Mouse (Mus musculus): ENCODE measurements at regions not wholly inside any gene's neighbourhood (a gene's known extent, or its start where the extent isn't known, plus 50 kb on each side); places are given as distances from the start of the nearest gene placed in this dataset.

DNA sequence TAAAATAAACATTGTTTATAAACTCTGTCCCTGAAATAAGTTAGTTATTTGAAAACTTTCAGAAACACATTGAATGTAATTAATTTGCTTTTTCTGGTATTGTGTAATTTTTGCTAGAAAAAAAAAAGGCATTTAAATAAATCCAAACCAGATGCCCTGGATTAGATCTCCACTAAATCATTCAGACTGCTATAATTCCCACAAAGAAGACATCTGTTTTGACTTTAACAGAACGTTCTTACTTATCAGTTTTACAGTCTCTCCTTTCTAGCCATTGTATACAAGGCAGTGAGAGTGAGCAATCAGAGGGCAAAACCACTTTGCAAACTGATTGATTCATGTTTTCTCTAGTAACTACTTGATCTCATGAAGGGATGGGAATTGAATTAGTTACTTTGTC is 478.8 kb downstream of the Slitrk6 start:
- DNase-seq (ENCODE audit: low spot score) = no peak

DNA sequence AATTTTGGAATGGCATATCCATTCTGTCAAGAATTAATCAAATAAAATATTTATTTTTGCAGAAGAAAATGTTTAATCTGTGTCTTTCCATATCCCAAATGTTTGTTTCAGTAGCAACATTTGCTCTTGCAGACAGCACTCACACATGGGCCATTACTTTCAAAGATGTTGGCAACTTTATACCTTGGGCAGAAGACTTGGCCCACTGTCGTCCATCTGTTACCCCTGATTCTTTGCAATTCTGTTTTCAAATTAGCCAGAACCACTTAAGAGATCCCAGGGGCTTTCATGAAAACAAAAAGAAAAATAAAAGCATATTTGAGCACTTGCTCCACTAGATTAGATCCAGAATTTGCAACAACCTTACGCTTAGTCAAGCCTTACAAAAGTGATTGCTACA is 483.7 kb downstream of the Slitrk6 start:
- no peak for DNase-seq (ENCODE audit: low spot score)

DNA sequence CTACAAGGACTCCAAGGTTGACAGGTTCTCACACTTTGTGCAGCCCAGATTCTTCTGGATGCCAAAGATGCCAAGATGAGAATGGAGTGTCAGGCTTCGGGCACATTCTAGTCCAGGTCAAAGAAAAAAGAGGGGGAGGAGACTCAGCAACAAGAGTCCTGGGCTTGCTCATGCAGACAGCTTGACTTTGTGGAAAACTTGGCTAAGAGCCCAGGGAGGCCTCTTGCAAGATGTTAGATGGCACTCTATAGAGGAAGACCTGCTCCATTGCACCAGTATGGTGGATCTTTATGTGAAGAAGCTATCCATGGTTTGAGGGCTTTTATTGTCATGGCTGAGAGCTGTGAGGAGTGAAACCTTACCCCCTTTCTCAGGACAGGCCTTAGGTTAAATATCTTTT is 510.5 kb downstream of the Slitrk6 start:
- DNase-seq (ENCODE audit: low spot score) = no peak

DNA sequence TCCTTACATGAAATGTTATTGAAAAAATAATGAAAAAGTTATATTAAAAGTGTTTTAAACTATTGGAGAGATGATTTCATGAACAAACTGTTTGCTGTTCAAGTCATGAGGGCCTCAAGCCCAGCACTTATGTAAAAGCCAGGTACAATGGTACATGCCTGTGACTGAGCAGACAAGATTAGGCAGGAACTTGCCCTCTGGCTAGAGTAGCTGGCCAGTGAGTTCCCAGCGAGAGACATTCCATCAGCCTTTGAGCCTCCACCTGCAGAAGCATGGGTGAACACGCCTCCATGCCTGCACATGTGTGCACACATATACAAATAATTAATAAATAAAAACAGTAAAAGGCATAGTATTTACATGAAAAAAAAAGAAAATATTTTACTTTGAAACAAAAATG is 511.4 kb downstream of the Slitrk6 start:
- no peak for DNase-seq (ENCODE audit: low spot score)

DNA sequence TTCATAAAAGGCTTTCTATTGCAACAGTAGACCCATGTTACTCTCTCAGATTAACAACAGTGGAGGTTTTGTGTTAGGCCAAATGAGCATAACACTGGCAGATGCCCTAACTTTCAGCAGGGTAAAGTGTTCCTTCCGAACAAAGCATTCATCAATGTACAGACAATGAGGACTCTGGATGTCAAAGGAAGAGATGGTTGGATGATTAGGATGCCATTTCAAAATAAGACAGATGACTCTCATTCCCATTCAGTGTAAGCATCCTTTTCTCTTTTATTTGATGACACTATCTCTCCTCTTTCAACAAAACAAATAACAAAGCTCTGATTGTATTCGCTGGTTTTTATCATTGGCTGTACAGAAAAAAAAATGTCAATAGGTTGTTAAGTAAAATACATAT is 516.1 kb downstream of the Slitrk6 start:
- no peak for DNase-seq (ENCODE audit: low spot score)

DNA sequence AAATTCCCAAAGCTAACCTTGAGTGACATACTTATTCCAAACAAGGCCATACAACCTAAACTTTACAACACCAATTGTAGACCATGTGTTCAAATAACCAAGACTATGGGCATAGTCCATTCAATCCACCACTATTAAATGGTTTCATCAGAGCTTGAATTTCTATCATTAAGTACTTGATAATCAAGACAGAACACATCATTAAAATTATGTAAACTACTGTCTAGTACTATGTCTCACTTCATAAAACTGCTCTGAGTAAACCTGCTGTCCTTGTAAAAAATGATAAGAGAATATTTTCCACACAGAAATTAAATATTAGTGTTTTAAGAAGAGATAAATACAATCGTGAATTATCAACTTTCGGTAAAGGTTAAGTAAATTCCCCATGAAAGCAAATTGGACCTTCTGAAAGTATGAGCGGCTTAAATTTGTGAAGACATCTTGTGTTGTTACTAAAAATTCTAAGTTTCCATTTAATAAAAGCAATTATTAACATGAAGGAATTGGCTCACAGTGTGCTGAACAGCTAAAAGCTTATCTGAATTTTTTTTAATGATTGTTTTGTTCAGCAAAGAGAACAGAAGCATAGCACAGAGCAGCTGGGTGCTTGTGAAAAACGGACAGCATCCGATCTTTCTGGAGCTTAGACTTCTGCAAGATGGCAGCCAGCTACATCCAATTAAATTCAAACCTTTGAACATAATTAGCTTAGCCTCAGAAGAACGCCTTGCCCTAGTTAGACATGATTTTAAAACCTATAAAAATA is 530.1 kb downstream of the Slitrk6 start:
- DNase-seq (ENCODE audit: low spot score) = no peak

DNA sequence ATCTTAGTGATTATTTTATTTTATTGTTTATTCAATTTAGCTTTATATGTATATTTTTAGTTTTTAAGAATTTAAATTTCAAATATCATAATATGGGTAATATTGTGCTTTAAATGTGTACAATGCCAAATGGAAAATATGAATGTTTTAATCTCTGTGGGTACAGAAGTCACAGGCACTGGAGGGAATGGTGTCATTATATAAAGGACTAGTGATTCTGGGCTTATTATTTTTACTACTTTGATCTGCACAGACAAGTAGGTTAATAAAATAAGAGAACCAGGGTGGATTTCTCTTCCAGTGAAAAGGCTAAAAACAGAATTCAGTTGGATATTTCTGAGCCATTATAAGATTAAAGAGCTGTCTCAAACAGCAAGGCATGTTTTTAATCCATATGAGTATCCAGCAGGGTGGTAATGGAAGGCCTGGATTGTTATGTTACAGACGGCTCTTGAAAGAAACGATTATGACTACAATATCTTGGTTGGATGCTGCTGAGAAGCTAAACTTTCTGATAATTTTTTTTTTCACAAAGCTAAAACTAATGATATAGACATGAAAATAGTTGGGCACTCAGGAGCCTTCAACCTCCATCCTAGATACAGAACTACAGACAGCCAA is 563.9 kb downstream of the Slitrk6 start:
- no peak for DNase-seq (ENCODE audit: low spot score)

DNA sequence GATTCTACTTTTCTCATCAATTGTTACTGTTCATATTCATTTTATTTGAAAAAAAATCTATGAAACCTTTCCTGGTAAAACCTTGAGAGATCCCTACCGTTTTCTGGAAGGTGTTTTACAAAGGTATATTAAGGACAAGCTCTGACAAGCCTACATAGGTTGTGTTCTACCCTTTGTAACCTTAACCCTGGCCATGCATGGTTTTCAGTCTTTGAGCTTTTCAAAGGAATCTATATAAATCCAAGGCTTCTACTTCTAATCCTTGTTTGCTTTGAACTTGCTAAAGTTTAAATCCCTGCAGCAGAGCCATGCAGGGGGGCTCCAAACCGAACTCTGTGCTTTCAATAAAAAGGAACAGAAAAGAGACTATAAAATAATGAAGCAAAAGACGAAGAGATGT is 564.5 kb downstream of the Slitrk6 start:
- DNase-seq (ENCODE audit: low spot score) = no peak

DNA sequence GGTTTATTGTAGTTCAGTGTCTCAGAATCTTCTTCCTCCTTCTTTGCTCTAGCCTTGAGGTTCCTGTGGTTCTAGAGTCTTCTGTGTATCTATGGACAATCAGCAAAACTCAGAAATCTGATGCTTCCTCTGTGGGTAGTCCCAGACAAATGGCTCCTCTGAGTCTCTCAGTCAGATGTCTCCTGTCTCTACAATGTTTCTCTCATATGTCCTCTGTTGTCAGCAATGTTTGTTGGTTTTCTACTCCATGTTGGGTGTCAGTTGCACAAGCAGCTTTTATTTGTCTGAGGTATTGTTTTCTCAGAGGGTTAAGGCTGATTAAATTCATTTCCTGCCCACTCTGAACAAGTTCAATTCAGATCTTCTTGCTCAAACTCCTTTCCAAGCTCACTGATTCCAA is 575.8 kb downstream of the Slitrk6 start:
- no peak for DNase-seq (ENCODE audit: low spot score)

DNA sequence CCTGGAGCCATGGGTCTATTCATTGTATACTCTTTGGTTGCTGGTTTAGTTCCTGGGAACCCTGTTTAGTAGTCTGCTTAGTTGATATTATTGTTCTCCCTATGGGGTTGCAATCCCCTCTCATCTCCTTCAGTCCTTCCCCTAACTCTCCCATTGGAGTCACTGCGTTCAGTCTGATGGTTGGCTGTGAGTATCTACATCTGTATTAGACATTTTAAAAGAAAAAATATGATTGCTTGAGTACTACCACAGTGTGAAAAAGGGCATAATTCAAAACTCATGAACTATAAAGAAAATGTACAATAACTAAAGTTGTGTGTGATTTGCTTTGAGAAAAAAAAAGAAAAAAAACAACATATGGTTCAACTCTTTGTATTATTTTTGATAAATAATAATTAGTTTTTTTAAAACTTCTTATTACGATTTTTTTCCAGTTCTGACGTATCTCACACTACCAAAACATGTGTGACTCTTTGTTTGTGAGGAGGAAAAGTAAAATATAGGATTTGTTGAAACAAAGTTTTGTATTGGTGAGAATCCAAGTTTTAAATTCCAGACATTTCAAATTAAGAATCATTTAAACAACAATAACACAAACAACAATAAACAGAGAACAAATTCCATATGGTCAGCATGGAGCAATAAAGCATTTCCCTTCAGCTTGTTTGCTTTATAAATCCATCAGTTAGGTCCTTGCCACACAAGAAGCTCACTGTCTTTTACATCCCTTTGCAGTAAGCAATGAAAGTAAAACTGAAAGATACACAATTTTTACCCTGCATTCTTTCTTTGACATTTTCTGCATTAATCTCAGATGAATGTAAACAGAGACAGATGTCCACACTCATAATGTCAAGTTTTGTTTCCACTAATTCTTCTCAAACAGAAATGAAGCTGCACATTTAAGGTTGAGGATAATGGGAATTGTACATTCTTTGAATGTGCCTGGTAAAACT is 583.5 kb downstream of the Slitrk6 start:
- no peak for DNase-seq (ENCODE audit: low spot score)

DNA sequence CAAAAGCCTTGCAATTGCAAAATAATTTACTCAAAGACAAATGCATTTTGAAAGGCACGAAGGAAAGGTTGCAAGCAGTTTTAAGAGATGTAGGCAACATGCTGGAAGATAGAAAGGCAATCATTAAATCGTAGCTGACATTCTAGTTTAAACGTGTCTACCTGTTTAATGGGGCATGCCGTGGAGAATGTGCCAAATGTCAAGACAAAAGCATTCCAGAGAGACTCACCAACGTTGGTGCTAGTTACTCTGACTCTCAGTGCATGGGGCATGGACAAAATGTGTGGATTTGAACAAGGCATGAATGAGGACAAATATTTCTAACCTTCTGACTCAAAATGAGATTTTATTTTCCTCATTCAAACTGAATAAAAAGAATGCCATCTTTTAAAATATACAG is 586.3 kb downstream of the Slitrk6 start:
- DNase-seq (ENCODE audit: low spot score) = no peak

DNA sequence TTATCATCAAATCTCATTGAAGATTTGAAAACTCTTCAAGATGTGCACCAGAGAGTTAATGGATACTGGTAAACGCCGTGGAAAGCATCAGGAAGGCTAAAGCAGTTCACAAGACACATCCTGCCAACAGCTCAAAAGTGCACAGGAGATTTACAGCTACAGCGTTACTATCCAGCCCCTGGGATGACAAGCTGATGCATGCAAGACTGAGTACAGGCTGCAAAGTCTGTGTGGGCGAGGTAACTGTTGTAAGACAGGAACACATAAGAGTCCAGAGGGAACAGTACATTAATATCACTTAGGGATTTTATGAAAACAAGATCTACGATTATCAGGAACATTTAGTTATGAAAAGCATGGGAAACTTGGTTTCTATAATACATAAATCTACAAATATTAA is 626.7 kb downstream of the Slitrk6 start:
- DNase-seq (ENCODE audit: low spot score) = no peak

DNA sequence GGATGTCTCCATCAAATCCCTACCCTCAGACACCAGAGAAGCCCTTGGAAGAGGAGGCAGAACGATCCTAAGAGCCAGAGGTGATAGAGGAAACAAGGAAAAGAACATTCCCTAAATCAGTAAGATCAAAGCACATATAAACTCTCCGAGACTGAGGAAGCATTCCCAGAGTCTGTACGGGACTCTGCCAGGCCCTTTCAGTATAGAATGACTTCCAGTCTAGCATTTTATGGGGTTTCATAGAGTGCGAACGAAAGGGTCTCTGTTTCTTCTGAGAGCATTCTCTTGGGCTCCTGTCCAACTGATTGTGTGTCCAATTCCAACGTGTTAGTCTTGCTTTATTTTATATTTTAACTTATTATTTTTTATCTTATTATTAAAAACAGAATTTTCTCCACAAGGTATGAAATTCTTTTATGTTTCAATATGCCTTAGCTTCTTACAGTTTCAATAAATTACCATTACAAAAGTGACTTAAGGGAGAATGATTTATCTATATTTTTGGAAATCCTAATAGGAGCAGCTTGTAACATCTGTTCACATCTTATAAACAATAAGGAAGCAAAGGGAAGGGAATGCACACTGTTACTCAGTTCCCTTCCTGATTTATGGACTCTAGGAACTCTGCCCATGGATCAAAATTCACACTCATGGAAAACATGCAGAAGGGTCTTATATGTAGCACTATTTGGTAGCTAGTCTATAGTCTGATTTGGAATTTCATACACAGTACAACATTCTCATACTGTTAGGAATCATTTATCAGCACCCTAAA is 628.8 kb downstream of the Slitrk6 start:
- DNase-seq (ENCODE audit: low spot score) = no peak

DNA sequence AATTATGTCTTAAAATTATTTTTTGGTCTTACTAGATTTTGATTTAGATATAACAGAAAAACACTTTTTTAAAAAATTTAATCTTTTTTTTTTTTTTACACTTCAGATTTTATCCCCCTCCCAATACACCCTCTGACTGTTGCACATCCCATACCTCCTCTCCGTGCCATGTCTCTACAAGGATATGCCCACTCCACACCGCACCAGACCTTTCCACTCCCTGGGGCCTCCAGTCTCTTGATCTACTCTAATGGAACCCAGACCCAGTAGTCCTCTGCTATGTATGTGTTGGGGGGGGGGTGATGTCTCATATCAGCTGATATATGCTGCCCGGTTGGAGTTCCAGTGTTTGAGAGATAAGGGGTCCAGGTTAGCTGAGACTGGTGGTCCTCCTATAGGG is 632.2 kb downstream of the Slitrk6 start:
- no peak for DNase-seq (ENCODE audit: low spot score)

DNA sequence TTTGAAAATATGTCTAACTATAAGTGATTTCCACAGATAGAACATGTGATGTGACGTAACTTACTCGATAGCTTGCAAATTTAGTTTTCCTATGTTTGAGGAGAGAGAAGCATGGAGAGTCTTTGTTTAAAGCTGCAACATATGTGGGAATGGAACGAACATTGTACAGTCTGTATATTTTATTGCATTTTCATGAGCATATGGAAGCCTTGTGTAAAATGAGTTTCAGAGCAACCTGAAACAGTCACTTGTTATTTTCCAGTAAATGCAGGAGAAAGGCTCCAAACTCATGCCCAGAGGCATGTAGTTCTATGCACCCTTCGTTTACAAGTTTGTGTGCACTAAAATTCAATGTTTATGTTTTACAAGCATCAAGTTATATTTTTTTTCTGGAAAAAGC is 639.4 kb downstream of the Slitrk6 start:
- no peak for DNase-seq (ENCODE audit: low spot score)

DNA sequence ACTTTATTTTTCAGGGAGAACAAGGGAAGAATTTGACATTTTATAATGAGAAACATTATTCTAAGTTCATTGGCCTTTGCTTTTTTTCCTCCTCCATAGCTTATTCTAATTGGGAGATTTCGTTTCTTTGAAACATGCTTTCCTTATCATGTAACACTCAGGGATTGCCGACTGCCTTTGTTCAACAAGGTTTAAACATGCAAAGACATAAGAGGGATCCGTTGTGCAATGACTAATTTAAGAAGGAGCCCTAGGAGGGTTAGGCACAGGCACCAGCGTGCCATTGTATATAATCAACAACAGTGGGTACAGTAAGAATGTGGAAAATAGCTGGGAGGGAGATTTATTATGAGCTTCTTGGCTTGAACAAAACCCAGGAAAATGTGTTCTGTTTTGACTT is 654.1 kb downstream of the Slitrk6 start:
- DNase-seq (ENCODE audit: low spot score) = no peak

DNA sequence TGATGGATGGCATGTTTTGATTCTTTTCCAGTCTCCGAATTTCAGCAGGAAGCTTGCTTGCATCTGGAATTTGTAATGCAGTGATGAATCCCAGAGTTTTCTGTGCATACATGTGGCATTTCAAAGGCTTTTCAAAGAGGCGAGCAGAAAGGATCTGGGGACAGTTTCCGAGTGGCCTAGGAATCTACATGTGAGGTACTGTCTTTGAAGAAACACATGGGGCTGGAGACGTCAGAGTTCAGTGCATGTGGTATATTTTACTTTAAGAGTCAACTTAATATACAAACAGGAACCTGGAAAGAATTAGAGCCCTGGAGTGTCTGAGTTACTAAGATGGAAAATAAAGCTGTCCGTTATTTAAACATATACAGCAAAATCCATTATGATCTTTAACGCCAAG is 676.6 kb downstream of the Slitrk6 start:
- DNase-seq (ENCODE audit: low spot score) = no peak

DNA sequence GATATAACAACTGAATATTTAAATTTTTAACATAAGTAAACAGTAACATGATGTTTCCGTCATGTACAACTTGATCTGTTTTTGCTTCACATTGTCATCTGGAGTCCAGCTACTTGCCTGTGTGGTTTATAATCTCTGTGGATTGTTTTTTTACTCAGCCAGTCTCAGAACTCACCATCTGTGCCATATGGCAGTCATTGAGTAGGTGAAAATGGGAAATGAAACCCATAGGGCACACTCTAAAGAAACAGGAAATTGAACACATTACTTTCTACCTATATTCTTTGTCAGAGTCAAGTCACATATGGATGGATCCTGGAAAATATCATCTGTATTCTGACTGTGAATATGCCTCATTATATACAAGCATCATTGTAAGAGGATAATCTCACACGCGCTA is 707.2 kb downstream of the Slitrk6 start:
- no peak for DNase-seq (ENCODE audit: low spot score)

DNA sequence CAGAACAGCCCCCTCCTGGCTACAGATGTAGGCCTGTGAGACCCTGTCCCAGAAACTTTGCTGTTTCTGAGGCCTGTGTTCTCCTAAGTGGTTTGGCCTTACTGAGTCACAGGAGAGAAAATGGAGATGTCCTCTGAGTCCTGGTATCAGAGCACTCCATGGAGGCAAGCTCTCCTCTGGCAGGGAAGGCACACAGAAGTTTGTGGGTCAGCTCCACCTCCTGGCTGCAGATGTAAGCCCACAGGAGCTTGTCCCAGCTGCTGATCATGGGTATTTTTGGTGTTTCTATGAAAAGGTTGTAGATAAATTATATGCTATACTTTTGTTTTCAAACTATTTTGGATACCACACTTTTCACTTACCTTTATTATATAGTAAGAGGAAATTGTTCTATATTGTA is 711.7 kb downstream of the Slitrk6 start:
- no peak for DNase-seq (ENCODE audit: low spot score)

DNA sequence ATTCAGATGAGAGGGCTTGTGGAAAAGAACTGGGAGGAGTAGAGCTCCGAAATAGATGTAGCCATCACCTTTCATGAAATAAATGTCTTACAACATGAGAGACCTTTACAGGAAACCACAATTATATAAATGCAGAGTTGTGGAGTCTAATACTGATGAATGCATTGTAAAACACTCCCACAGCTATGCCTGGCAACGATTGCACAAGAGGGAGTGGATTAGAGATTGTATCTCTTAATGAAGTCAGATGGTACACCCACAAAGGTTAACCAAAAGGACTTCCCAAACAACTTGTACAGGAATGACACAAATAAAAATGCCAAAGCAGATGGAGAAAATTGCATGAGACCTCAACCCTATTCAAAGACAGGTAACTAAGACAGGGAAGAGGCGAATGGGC is 733.1 kb downstream of the Slitrk6 start:
- no peak for DNase-seq (ENCODE audit: low spot score)

DNA sequence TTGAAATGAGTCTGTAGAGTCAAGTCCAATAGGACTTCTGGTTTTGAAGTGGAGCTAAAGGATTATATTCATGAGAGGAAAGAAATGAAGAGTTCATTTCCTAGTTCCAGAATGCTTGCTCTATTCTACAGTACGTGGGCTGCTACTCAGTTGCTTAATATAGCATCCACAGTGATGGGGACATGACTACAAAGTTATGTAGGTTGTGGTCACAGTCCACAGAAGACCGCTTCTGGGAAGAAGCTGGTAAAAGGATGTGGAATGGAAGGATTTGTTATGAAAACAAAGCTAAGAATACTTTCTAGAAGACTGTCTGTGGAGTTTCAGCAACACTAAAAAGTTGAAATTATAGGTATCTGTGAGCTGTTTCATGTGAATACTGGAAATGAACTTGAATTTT is 739.8 kb downstream of the Slitrk6 start:
- no peak for DNase-seq (ENCODE audit: low spot score)

DNA sequence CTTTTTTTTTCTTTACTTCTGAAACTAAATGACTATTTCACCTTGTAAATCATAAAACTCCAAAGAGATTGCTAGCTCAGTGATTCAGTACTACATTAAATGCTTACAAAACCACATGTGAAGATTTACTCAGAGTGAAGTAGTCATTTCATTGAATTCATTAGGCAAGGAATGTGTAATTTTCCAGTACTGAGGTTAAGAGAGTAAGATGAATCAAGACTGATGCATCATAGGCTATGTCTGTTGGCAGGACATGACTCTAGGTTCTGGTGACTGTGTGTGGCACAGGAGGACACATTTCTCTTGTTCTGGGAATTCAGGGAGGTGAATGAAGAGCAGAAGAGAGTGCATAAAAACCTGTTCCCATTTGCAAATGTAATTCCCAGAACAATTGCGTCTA is 741.7 kb downstream of the Slitrk6 start:
- DNase-seq (ENCODE audit: low spot score) = no peak

Measured in MN1 (cell line).